Mouse (Mus musculus): Measurements from ENCODE around the gene Mettl21a. TPM values are rescaled to one million over a fixed set of nuclear protein-coding genes. Genes with fewer than 3 reads are reported as not detected.
A peak's percentile ranks its signal among the peaks of the same experiment; 100 is the strongest.

The Mettl21a gene
- total and polyA plus RNA-seq, 3 experiments = 5.0 to 8.2 (median 7.0) TPM

DNA sequence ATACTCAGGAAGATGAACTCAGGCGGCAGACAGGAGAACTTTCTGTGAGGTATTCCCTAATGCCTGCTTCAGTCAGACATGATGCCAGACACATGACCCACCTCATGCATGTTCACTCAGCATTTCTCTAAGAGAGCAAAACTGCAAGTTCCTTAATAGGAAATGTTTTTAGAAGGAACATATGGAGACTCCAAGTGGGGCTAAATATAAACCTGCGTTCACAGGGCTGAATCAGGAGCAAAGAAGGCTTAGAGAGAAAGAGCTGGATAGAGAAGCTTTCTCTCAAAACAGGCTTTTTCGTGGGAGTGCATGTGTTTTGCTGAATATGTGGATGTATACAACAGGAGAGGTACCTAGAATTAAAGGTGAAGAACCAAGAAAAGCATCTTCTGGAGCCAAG lies 16.2 kb upstream of the Mettl21a start:
- Histone ChIP-seq H3K27ac (no peak overlapping the region), H3K9ac (ENCODE audit: low read depth, low read length) (no peak overlapping the region), H3K4me3 (no peak overlapping the region), H3K27me3 (ENCODE audit: control insufficient read depth, insufficient read depth, low read length) (no peaks in the 10 kb centered on the region), H3K36me3 (ENCODE audit: control insufficient read depth, insufficient read depth, low read length) (no peaks in the 10 kb centered on the region), H3K79me2 (replicated peaks; ENCODE audit: control insufficient read depth, insufficient read depth, low read length) (no peaks in the 10 kb centered on the region), H3K4me1 (ENCODE audit: control insufficient read depth, insufficient read depth, low read length) (no peaks in the 10 kb centered on the region)
- TF ChIP-seq POLR2A (IDR thresholded peaks at IDR 0.05; ENCODE audit: insufficient read depth, low read depth, low read length) (no peak), CTCF (IDR thresholded peaks at IDR 0.05) (no peak), EP300 (IDR thresholded peaks at IDR 0.05; ENCODE audit: insufficient read depth, low read depth, low read length) (no peak)
- DNase-seq = no peak
- 57% methylated on average over 3 of the region's 3 CpGs for WGBS
- intact Hi-C loops (cut with DNase I) = no loop called here

- Histone ChIP-seq H3K36me3 (ENCODE audit: control insufficient read depth, insufficient read depth, low read length) (no peaks in the 10 kb centered on the region), H3K27me3 (ENCODE audit: control insufficient read depth, insufficient read depth, low read length) (no peaks in the 10 kb centered on the region), H3K4me1 (ENCODE audit: control insufficient read depth, insufficient read depth, low read length) (no peaks in the 10 kb centered on the region), H3K27ac (no peak overlapping the region), H3K4me3 (no peak overlapping the region), H3K9ac (ENCODE audit: low read depth, low read length) (no peak overlapping the region), H3K79me2 (replicated peaks; ENCODE audit: control insufficient read depth, insufficient read depth, low read length) (no peaks in the 10 kb centered on the region)
- TF ChIP-seq POLR2A (IDR thresholded peaks at IDR 0.05; ENCODE audit: insufficient read depth, low read depth, low read length) (no peak), EP300 (IDR thresholded peaks at IDR 0.05; ENCODE audit: insufficient read depth, low read depth, low read length) (no peak), CTCF (IDR thresholded peaks at IDR 0.05) (no peak)
- intact Hi-C loops (cut with DNase I) = no loop called here
- no peak for DNase-seq
- WGBS = 51% methylated on average over 5 of the region's 5 CpGs
These were observed 14.5 kb upstream of the Mettl21a start for GRCm38 (mm10) chr1:64631526-64631925.

DNA sequence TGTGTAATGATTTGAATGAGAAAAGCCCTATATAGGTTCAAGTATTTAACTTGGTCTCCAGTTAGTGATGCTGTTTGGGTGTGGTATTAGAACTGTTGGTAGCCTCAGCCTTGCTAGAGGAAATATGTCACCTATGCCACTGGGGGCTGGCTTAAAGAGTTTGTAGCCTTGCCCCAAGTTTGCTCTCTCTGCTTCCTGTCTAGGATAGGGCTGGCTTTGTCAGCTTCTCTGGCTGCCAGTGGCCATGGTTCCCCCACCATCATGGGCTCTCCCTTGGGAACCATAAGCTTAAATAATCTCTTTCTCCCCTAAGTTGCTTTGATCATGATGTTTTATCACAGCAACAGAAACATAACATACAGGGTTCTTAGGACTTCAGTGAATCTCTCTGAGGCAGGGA lies 8.2 kb upstream of the Mettl21a start:
- Histone ChIP-seq H3K79me2 (replicated peaks; ENCODE audit: control insufficient read depth, insufficient read depth, low read length) (no peaks in the 10 kb centered on the region), H3K27me3 (ENCODE audit: control insufficient read depth, insufficient read depth, low read length) (no peaks in the 10 kb centered on the region), H3K27ac (no peak overlapping the region), H3K36me3 (ENCODE audit: control insufficient read depth, insufficient read depth, low read length) (no peaks in the 10 kb centered on the region), H3K9ac (ENCODE audit: low read depth, low read length) (no peak overlapping the region), H3K4me1 (ENCODE audit: control insufficient read depth, insufficient read depth, low read length) (no peaks in the 10 kb centered on the region), H3K4me3 (no peak overlapping the region)
- TF ChIP-seq EP300 (IDR thresholded peaks at IDR 0.05; ENCODE audit: insufficient read depth, low read depth, low read length) = no peak
- no peak for TF ChIP-seq CTCF (IDR thresholded peaks at IDR 0.05)
- TF ChIP-seq POLR2A (IDR thresholded peaks at IDR 0.05; ENCODE audit: insufficient read depth, low read depth, low read length) = no peak
- no peak for DNase-seq
- intact Hi-C loops (cut with DNase I) = no loop called here

DNA sequence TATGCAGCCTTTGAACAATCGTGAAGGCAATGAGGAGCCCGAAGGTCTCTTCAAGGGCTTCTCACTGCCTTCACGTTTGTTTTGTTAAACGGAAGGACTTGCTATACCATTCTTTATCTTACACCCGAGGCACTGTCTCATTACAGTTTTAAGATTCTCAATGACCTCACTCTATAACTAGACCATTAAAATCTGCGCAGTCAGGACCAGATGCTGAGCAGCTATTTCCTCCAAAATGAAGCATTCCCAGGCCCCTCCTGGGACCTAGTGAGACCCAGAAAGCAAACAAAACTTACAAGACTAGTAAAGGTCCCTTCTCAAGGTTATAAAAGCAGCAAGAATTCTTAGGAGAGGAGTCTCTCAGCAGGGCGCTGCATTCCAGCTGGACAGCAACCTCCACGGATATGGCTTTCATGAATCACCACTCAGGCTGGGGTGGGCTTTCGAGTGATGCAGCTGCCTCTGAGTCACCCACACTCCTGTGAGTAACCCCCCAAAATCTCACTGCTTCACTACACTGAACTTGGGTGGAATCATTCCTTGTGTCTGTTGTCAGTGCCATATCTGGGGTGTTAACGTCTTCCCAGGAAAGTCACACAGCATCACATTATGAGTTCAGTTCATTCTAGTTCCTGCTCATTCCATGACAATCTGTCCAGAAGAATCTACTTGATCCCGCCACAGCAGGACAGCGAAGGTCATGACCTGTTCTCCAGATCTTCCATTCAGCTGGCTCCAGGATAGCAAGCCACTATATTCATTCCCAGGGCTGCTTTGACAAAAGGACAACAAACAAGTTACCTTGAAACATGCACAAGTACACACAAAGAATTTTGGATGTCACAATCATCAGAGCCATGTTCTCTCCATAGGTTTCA lies 6.8 kb upstream of the Mettl21a start:
- no peaks in the 10 kb centered on the region for H3K79me2 ChIP-seq (replicated peaks; ENCODE audit: control insufficient read depth, insufficient read depth, low read length)
- WGBS = 48% methylated on average over 12 of the region's 12 CpGs
- intact Hi-C loops (cut with DNase I) = loop anchor here (5.0 kb wide), 1 partner anchor 34 kb away; no protein-coding TSS in a partner anchor

DNA sequence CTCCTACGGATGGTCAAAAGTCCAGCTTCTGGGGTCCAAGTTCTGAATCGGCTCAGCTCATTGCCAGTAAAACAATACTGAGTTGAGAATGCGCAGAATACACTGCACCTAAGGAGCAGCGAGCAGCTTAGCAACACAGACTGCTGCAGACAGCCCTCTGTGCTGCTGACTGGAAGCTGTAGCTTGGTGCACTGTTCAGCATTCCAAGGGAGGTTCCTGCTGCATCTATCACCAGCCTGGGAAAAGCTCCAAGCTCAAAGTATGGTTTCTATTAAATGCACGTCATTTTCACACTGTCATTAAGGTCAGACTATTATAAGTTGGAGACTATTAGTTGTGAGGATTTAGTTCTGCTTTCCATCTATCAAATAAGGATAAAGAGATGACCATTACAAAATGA lies 4.1 kb upstream of the Mettl21a start:
- no peak for DNase-seq
- Histone ChIP-seq H3K27ac (no peak overlapping the region), H3K4me1 (ENCODE audit: control insufficient read depth, insufficient read depth, low read length) (0 out of 2 replicates have a peak, but pooled peaks cover 1% of the 10 kb centered on the region), H3K9ac (ENCODE audit: low read depth, low read length) (no peak overlapping the region), H3K79me2 (replicated peaks; ENCODE audit: control insufficient read depth, insufficient read depth, low read length) (no peaks in the 10 kb centered on the region), H3K36me3 (ENCODE audit: control insufficient read depth, insufficient read depth, low read length) (no peaks in the 10 kb centered on the region), H3K4me3 (no peak overlapping the region), H3K27me3 (ENCODE audit: control insufficient read depth, insufficient read depth, low read length) (no peaks in the 10 kb centered on the region)
- WGBS = 70% methylated on average over 5 of the region's 5 CpGs
- intact Hi-C loops (cut with DNase I) = loop anchor here (5.0 kb wide), 1 partner anchor 36 kb away; no protein-coding TSS in a partner anchor
- TF ChIP-seq POLR2A (IDR thresholded peaks at IDR 0.05; ENCODE audit: insufficient read depth, low read depth, low read length) = no peak
- TF ChIP-seq EP300 (IDR thresholded peaks at IDR 0.05; ENCODE audit: insufficient read depth, low read depth, low read length) = no peak
- TF ChIP-seq CTCF (IDR thresholded peaks at IDR 0.05) = no peak

More for the DNA sequence above, 6.8 kb upstream of the Mettl21a start:
- no peak for TF ChIP-seq EP300 (IDR thresholded peaks at IDR 0.05; ENCODE audit: insufficient read depth, low read depth, low read length)
- Histone ChIP-seq H3K36me3 (ENCODE audit: control insufficient read depth, insufficient read depth, low read length) (no peaks in the 10 kb centered on the region), H3K9ac (ENCODE audit: low read depth, low read length) (no peak overlapping the region), H3K4me1 (ENCODE audit: control insufficient read depth, insufficient read depth, low read length) (no peaks in the 10 kb centered on the region), H3K27me3 (ENCODE audit: control insufficient read depth, insufficient read depth, low read length) (no peaks in the 10 kb centered on the region), H3K27ac (no peak overlapping the region), H3K4me3 (no peak overlapping the region)
- DNase-seq = no peak

DNA sequence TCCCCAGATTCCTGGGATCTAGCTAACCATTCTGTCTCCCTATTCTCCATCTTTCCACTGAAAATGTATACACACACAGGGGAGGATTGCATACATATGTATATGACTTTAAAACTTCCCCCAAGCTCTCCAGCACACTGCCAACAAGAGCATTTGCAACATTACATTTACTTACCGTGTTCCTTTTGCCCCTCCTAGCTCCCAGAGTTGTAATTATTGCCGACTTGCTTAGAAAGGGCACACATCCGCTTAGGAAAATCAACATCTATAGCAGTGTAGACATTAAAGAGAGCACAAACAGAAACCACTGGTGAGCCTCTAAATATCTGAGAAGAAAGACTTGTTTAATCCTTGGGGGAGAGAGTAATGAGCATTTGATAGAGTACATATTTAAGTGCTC lies 1.2 kb upstream of the Mettl21a start:
- DNase-seq = no peak
- intact Hi-C loops (cut with DNase I) = loop anchor here (5.0 kb wide), 4 partner anchors 74 to 369 kb away; partner anchors contain the start of genes Ccnyl1 and Creb1
- no peaks in the 10 kb centered on the region for H3K36me3 ChIP-seq (ENCODE audit: control insufficient read depth, insufficient read depth, low read length)
- H3K4me3 ChIP-seq = no peak overlapping the region; the same call in 1 of the 2 replicates
- H3K79me2 ChIP-seq (replicated peaks; ENCODE audit: control insufficient read depth, insufficient read depth, low read length) = no peaks in the 10 kb centered on the region
- H3K27me3 ChIP-seq (ENCODE audit: control insufficient read depth, insufficient read depth, low read length) = no peaks in the 10 kb centered on the region
- peak overlapping the region; percentile 22; the same call in 1 of the 2 replicates for H3K9ac ChIP-seq (ENCODE audit: low read depth, low read length)
- TF ChIP-seq POLR2A (IDR thresholded peaks at IDR 0.05; ENCODE audit: insufficient read depth, low read depth, low read length) (no peak), CTCF (IDR thresholded peaks at IDR 0.05) (no peak), EP300 (IDR thresholded peaks at IDR 0.05; ENCODE audit: insufficient read depth, low read depth, low read length) (no peak)
- H3K27ac ChIP-seq = peak overlapping the region; percentile 97
- WGBS = 45% methylated on average over 3 of the region's 3 CpGs
- H3K4me1 ChIP-seq (ENCODE audit: control insufficient read depth, insufficient read depth, low read length) = peaks cover 1% of the 10 kb centered on the region; the same call in 1 of the 2 replicates
